Mouse (Mus musculus): Measurements from ENCODE around the gene Pheta1. TPM values are rescaled to one million over a fixed set of nuclear protein-coding genes. Genes with fewer than 3 reads are reported as not detected.

Gene Pheta1
- total RNA-seq, 1 experiment from 2014 or later, result 1.5 TPM

DNA sequence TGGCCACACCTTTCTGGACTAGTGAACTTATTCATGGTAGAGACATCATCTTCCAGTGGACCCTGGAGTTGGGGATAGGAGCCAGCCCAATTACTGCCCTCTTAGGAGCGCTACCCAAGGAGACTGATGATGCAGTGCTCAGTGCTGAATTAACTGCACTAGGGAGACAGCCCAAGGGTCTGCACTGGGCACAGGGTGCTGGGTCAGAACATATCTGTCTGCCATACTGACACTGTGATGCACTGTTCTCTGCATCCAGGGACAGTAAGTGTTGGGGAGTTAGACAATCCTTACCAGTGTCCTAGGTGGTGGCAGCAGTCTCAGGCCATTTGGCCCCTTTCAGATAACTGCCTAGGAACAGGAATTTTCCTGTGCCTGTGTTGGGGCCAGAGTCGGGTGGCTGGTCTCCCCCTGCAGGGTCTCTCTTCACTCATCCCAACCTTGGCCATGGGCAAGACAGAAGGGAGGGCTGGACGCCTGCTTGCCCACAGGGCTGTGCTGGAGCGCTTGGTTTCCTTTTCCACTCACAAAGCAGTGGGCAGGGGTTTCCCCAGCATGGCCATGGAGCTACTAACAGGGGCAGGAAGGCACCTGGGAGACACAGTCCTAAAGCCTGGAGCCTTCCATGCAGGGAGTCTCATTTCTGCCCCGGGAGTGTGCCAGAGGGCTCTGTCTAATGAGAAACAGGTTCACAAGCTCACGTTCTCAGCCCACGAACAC is 25.8 kb upstream of the Pheta1 start:
- ATAC-seq (ENCODE audit: extremely low read depth, insufficient number of reproducible peaks, low FRiP score, poor library complexity, severe bottlenecking), result no peak

DNA sequence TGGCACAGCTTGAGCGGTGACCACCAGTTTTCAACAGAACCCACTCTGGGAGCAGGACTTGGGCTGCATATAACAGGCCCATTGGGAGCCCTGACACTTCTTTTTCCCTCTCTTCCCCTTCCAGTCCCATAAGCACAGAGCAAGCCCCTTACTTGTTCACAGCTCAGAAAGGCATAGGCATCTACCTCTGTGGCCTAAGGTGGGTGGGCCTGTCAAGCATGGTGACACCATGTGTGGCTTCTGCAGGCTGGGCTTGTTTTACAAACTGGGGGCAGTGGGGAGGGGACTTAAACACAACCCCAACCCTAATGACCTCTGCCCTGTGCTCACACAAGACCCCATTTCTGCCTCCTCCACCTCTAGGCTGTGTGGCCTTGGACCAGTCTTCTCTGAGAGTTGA is 25.1 kb upstream of the Pheta1 start:
- ATAC-seq (ENCODE audit: extremely low read depth, insufficient number of reproducible peaks, low FRiP score, poor library complexity, severe bottlenecking), result no peak

DNA sequence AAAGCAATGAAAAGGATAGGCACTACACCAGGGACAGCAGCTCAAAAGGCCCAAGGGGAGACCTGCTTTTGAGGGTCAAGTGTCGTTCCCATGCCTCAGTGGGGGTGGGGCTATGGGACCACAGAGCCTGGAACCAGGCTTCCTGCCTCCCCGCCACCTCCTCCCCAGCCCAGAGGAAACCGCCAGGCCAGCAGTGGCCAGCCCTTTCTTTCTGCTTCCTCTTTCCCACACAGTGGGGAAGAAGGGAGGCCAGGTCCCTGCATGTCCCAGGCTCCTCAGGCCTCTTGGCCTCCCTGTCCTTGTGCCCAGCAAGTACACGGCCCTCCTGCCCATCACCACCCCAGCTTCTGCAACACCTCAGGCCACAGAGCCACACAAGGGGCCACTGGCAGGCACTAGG is 24.7 kb upstream of the Pheta1 start:
- peak; percentile 30; the same call in 1 of the 2 replicates for ATAC-seq (ENCODE audit: extremely low read depth, insufficient number of reproducible peaks, low FRiP score, poor library complexity, severe bottlenecking)

DNA sequence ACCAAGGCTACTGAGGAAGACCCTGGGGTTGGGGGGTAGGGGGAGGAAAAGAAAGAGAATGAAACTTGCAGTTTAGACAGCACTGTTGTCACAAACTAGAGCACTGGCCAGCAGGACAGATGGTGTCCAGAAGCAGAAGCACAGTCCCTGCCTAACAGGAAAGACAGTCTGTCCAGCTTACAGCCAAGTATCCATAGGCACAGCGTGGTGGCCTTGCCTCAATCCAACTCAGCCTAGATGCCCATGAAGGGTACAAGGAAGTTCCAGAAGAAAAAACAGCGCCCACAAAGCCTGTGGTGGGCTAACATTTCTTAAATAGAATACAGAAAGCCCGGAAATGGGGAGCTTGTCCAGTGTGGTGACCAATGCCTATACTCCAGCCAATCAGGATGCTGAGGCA is 23.2 kb upstream of the Pheta1 start:
- ATAC-seq (ENCODE audit: extremely low read depth, insufficient number of reproducible peaks, low FRiP score, poor library complexity, severe bottlenecking), result no peak

DNA sequence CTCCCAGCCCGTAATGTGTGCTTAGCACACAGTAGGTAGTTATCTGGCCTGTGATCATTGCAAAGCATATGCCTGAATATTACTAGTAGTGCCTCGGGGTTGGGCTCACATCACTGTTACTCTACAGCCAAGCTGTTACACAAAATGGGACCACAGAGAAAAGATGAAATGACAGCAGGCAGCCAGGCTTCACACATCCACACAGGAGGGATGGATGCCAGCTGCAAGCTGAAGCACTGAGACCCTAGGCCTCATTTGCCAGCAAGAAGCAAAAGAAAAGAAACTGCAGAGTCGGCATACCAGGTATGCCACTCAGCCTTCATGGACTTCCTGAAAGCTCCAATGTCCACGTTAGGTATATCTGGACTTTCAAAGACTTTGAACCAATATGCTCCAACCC is 20.9 kb upstream of the Pheta1 start:
- no peak for ATAC-seq (ENCODE audit: extremely low read depth, insufficient number of reproducible peaks, low FRiP score, poor library complexity, severe bottlenecking)

DNA sequence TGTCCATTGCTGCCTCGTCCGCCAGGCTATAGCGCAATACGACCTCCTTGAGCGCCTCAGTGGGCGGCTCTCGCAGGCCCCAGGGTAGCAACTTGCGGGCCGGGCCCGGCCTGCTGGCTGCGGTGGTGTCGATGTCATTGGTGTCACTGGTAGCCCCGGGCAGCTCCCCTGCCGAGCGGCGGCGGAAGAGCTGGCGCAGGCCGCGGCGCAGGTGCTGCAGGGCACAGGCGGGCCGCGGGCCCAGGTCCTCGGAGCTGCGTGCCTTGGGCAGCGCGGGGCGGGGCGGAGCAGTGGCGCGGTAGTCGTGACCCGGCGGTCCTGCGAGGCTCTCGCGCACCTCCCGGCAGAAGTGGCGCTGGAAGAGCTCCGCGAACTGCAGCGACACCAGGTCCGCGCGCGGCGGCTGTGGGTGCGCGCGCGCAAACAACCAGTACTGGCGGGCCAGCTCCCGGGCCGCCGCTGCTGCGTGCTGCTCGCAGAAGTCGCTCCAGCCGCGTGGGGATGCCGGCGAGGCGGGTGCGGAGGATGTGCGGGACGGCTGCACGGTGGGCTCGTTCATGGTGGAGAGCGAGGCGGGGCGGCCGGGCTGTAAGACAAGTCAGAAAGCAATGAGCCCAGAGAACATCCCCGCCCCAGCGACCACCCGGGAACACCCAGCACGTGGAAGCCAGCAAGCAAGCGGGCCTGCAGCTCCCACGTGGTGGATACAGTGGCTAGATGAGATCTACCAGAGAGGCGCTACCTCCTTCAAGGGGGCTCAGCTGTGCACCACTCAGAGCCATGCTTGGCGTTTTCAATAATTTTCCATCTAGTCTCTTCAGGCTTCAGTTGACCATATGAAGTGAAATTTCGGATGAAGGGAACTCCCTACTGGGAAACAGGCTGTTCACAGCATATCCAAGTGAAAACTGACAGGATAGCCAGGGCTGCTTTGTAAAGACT is 20.0 kb upstream of the Pheta1 start:
- ATAC-seq (ENCODE audit: extremely low read depth, insufficient number of reproducible peaks, low FRiP score, poor library complexity, severe bottlenecking), result no peak

DNA sequence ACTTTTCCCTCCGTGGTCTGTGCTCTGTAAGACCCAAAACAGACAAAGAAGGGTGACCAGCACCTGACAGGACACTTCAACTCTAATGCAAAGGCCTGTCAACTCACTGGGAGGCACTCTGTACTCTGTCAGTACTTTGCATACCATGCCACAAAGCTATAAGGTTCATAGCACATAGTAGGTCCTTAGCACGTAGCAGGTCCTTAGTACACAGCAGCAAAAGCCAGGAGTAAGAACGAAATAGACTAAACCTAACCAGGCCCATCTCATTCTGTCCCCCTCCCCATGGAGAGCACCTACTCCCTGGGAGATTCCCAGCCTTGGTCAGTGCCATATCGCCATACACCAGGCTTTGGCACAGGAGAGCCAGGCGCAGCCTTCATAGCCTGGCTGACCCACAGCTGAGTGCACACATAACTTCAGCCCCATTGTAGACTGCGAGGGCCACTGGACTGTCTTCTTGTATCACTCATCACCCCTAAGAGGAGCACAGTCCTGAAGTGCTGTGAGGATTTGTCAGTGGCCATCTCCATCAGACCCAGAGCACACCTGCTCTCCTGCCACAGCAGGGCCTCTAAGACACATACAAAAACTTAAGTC is 17.7 kb upstream of the Pheta1 start:
- ATAC-seq (ENCODE audit: extremely low read depth, insufficient number of reproducible peaks, low FRiP score, poor library complexity, severe bottlenecking), result no peak

DNA sequence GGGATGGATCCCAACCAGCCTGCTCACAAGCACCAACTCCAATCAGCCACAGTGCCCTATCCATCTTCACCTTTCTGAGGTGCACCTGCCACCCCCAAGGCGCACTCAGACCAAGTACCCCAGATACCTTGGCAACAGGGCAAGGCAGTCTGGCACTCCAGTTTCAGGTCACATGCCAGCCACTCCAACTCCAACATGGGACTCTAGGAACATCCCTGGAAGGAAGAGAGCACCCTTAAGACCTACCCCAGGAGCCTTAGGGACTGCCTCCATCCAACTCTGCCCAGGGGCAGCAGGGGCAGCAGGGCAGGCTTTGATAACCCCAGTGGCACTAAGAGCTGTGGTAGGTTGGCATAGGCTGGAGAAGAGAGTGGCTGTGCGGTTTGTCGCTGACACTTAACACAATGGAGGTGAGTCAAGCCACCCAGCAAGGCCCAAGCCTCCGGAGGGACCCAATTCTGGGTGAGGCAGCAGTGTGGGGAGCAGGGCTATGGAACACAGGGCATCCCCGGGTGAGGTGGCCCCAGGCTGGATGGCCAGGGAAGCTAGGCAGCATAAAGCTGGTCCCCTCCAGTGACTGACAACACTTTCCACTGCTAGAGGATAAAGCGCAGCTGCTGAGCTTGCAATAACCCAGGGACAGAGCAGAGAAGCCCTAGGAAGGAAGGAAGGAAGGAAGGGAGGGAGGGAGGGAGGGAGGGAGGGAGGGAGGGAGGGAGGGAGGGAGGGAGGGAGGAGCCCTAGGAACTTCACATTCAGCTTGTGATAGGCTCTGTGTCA is 16.2 kb upstream of the Pheta1 start:
- no peak for ATAC-seq (ENCODE audit: extremely low read depth, insufficient number of reproducible peaks, low FRiP score, poor library complexity, severe bottlenecking)

DNA sequence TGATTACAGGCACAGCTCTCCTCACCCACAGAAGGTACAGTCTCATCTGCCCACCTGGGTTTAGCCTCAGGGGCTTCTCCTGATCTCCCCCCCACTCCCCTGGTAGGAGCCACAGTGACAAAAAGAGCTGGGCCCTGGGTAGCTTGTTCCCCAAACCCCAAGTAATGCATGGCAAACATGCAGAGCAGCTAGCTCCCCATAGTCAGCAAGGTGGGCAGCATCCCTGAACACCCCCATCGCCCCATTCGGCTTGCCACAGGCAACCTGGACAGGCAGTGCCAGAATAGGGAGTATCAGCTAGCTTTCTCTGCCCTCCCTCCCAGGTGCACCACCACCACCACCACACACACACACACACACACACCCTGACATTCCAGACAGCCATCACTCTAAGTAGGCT is 15.6 kb upstream of the Pheta1 start:
- ATAC-seq (ENCODE audit: extremely low read depth, insufficient number of reproducible peaks, low FRiP score, poor library complexity, severe bottlenecking), result no peak

DNA sequence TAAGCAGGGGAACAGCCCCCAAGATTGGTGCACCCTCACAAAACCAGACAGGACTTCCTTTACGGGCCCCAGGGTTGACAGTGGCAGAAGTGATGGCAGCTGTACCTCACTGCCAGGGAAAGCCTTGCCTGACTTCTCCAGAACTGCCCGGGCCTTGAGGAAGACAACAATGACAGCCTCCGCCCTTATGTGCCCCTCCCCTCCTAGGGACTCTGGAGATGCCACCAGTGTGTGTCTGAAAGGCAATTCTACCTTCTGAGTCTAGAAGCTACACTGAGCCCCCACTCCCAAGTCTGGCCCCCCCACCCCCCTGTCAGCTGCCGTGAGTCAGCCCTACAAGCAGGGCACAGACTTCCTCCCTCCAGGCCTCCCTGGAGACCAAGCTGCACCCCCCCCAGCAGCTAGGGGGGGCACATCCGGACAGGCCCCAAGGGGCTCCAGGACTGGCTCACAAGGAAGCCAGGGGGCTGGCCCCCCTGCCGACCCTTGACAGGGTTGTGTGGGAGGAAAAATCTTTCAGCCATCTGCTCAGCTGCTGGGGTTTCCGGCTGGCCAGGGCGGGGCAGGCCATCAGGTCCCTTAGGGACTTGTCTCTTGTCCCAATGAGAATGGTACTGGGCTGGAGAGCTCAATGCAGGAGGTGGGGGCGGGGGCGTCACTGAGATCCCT is 15.1 kb upstream of the Pheta1 start:
- ATAC-seq (ENCODE audit: extremely low read depth, insufficient number of reproducible peaks, low FRiP score, poor library complexity, severe bottlenecking), result peak; percentile 22

DNA sequence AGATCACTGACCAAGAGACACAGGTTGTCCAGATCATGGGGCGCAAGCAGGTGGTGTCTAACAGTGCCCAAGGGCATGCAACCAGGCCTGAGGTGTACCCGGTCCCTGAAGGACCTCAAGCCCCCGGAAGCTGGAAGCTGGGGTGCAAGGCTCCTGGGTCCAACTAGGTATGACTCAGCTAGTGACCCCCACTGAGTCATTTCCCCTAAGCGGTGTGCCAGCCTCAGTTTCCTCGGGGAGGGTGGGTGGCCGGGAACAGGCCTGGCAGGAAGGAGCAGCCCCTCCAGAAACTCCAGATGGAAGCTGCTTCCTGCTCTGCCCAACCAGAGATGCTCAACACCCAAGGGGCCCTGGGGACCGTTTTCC is 14.6 kb upstream of the Pheta1 start:
- ATAC-seq (ENCODE audit: extremely low read depth, insufficient number of reproducible peaks, low FRiP score, poor library complexity, severe bottlenecking), result no peak

DNA sequence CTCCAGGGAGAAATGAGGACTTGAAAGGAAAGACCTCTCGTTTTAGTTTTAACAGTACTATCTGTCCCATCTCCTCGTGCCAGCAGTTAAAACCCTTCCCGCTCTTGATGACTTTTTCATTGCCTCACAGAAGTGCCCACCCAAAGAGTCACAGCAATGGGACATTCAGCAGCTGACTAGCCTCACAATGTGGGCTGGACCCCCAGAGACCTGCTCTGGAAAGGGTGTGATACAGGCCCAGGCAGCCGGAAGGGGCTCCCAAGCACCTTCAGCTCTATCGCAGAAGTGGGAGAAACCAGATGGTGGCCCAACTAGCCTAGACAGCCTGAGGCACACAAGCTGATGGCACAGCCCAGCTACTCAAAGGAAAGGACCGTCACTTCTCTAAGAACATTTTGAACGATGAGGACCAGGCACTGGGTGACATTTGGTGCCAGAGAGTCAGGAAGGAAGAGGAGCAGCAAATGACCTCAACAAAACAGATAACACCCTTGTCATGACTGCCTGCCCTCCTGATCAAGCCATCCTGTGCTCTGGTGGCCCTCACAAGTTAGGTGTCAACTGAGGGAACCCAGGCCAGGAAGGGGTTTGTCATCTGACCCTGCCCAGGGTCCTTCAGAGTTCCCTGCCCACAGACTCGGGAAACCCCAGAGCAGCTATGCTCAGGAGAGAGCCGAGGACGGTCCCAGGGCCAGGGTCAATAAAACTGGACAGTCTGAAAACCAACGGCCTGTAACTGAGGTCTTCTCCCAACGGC is 13.6 kb upstream of the Pheta1 start:
- no peak for ATAC-seq (ENCODE audit: extremely low read depth, insufficient number of reproducible peaks, low FRiP score, poor library complexity, severe bottlenecking)

DNA sequence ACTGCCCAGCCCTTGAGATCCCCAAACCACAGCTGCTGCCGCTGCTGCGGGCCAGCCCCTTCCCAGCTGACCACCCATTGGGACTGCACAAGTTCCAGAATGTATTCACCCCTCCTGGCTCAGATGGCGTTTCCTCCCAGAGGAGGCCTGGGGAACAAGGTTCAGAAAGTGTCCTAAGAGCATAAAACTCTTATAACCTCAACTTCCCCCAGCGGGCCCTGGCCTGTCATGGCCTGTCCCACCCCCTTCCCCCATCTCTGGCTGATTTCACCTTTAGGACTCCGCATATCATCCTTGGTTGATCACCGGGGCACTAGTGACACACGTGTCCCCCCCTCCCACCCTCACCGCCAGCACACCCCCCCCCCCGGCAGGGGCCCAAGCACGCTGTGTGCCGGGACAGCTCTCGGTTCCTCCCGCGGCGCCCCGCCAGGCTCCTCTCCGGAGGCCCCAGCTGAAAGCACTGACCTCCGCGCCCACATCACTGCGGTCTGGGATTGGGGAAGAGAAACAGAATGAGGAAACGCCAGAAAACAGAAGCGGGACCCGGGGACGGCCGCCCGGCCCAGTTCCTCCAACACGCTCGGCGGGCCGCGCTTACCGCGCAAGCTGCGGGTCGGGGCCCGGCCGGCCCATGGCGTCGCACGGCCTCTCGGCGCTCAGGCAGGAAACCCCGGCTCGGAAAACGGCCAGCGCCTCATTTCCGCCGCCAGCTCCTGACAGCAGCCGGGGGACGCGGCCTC is 12.7 kb upstream of the Pheta1 start:
- peak; percentile 39 for ATAC-seq (ENCODE audit: extremely low read depth, insufficient number of reproducible peaks, low FRiP score, poor library complexity, severe bottlenecking)

DNA sequence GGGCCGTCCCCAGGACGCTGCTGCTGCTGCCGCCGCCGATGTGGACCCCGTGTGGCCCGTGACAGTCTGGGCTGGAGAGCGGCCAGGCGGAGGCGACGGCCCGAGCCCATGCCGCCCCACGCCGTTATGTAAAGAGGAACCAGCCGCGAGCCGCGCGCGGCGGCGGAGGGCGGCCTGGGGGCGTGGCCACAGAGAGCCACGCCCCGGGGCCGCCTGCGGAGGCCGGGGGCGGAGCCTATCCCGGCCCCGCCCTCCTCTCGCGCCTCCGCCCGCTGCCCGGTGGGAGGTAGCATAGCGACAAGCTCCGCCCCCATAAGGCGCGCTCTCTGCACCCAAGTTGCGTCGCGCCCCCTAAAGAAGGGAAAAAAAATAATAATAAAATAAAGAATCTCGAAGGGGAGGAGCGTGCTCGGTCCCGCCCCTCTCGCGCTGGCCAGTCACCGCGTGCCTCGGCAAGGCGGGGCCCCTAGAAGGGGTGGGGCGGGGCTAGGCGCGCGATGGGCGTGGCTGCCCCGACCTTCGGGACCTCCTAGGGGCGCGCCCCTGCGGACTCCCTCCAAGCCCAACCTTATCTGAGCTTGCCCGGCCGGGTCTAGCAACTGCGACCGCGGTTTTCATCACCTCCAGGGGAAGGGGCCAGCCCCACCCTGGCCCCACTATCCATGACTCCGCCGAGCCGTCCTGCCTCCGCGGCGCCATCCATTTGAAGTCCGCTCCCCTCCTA is 11.9 kb upstream of the Pheta1 start:
- ATAC-seq (ENCODE audit: extremely low read depth, insufficient number of reproducible peaks, low FRiP score, poor library complexity, severe bottlenecking), result peak; percentile 40

DNA sequence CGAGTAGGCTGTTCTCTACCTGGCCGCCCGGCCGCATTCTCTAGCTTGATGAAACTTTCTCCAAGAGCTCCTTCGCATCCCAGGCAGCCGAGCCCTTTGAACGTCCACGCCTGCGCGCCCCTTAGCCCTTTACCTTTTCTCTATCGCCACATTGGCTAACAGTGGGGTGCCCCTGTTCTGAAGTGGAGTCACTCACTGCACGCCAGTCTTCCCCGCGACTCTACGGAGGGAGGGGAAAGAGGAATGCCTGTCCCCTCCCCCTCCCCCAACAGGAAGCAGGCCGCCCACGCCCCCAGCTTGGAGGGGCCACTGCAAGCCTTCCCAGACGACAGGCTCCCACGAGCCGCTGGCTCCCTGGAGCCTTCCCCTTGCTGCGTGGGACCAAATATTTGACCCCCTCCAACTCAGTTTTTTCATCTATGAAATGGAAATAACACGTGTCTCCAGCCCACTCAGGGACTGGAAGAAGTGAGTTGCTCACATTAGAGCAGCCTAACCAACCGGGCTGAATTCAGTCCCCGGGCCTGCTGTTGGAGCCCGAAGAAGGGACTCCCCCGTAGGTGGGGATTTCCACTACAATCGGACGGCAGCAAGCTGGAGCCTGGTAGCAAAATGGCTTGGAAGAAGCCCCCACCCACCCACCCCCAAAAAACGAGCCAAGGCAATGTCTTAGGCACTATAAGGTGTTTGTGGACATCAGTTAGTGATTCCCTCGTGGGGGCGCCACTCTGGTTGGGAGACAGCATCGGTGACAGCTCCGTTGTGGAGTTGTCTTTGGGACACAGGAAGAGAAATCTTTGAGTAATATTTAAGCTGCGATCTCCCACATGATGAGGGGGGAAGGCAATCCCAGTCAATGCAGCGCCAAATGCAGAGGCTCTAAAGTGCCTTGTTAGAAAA is 11.1 kb upstream of the Pheta1 start, which contains the start of gene Sh2b3:
Gene Sh2b3 (minus strand): TSS at position 206 of the 900 bp plus-strand sequence.
- ATAC-seq (ENCODE audit: extremely low read depth, insufficient number of reproducible peaks, low FRiP score, poor library complexity, severe bottlenecking), result no peak

All from neutrophil, adult 5-6 weeks (primary cell).